Mouse (Mus musculus) telencephalon, adult 2 months (tissue): ENCODE measurements around the gene Ncs1.

Experiments used
- DNase-seq: peaks from one replicate; pipeline ENCODE4 v3.0.0-alpha.2; 2011; ENCODE audit warnings: low read depth, low spot score

Ncs1 gene

GRCm38 (mm10) chr2:31244216-31244615 lies 1.4 kb upstream of the Ncs1 start:
- DNase-seq = no peak

DNA sequence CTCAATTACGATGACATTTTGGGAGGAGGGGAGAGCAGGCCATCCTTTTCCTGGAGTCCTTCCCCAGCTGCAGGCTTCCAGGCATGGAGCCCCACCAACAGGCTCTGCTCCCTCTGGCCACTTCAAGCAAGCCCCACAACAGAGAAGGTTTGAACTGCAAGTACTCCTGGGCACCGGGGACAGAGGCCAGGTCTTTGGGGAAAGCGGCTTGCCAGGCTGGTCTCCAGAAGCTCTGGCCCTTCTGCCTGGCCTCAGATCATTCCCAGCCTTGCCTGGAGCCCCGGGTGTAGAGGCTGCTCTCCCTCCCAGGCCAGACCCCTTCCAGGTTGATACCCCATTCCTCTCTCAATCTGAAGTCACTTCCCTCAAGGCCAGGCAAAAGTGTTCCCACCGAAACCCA lies 572 bp upstream of the Ncs1 start:
- DNase-seq = no peak

GRCm38 (mm10) chr2:31246251-31246971 lies 788 bp downstream of the Ncs1 start:
- no peak for DNase-seq

DNA sequence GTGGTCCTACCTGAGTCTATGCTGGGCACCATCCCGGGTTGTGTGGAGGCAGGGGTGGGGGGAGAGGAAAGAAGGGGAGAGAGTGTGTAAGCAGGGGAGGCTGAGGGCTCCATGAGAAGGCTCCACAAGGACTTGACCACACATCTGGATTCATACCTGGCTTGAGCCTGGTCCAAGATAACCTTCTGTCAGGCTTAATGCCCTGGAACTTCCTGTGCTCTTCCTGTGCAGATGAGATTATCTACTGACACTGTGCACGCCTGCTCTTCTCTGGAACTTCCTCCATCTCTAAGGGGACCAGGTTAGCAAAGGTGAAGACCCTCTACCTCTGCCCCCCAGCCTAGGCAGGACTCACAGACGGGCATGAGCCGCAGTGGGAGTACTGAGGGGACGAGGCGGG lies 3.2 kb downstream of the Ncs1 start:
- no peak for DNase-seq

DNA sequence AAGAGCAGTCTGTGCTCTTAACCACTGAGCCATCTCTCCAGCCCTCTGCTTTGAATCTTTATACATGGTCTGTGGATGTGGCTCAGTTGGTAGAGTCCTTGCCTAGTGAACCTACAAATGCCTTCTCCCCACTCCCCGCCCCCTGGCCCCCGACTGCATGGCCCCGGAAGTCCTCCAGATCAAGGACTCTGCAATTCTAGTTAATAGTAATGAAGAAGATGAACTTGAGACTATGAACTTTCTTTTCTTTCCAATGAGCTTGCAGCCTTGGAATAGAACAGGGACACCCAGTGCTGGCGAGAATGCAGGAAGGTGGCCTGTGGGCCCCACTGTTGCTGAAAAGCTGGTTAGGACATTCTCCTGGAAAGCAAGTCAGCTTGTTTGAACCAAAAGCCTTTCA lies 6.5 kb downstream of the Ncs1 start:
- DNase-seq = no peak

- no peak for DNase-seq
These were observed 7.8 kb downstream of the Ncs1 start for GRCm38 (mm10) chr2:31253463-31253862.

GRCm38 (mm10) chr2:31254806-31255205 lies 9.2 kb downstream of the Ncs1 start:
- DNase-seq = no peak

DNA sequence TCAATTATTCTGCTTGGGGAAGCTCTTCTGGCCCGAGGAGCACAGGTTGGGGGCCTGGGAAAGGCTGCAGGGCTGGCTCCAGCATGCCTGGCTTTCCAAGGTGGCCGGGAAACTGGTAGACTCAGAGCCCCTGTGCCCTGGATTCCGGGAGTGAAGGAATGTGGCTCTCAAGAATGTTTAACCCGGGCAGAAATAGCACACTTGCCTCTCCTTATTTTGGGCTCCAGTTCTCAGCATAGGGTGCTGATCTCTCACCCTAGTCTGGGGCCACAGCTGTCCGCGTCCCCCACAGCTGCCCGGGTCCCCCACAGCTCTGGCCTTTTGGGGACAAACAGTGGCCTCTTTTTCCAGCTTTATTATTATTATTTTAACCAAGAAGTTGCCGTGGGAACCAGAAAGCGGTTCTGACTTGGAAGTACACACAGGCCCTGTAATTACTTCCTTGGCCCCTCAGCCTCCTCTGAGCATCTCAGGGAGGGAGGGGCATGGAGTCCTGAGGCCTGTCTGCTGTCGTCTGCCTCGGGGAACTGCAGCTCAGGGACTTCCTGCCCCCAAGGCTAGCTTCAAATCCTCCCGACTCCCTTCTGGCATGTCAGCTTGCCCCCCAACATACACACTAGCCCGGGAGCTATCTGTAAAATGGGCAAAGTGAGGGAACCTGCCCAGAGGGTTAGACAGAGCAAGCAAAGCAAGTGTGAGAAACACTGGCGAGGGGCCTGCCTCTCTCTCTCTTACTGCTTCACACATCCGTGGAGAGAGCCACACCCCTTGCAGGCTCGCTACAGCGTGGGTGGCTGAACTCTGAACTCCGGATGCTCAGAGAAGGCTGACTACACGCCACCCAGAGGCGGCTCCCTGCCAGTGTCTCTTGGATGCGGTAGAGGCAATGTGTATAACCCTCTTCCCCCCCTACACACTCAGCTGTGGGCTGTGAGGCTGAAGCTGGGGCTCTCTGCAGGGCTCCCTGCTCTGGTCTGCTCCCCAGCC lies 10.6 kb downstream of the Ncs1 start:
- peak; percentile 85 for DNase-seq

DNA sequence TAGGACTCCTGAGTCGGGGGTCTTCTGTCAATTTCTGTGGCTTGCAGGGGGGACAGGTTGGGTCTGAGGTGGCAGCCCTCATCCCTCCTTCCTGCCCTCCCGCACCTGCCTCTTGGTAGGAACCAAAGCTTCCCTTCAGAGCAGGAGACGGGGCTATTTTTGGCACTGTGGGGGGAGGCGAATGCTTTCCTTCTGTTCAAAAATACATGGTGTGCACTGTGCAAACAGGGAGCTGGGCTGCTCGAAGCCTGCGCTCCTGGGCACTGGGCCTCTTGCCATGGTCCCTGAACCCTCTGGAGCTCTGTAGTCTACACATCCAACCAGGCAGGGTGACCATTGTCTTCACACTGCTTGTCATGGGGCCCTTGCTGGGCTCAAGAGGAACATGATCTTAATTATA lies 11.5 kb downstream of the Ncs1 start:
- peak; percentile 85 for DNase-seq

GRCm38 (mm10) chr2:31258609-31259366 lies 13.2 kb downstream of the Ncs1 start:
- peak; percentile 77 for DNase-seq

DNA sequence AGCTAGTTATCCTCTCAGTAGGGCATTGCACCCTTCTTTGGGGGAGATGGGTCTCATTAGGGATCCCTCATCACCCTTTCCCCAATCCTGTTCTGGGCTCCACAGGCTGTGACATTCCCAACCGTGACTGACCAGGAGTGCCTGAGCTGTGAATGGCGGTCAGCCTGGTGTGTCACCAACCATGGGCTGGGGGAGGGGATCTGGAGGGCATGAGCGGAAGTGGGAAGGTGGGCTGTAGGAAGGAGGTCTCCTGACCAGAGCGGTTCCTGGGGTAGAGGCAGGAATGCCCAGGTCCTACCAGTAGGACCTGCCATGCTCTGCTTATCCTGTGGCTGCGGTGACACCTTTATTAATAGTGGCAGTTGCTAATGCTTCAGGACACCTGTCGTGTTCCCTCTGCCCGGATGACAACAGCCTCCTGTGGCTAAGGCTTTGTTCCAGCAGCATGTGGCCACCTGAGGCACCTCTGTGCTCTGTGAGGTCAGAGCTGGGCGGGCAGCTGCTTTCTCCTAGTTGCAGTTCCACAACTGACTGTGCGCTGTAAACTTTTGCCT lies 13.8 kb downstream of the Ncs1 start:
- no peak for DNase-seq

GRCm38 (mm10) chr2:31260549-31260948 lies 14.9 kb downstream of the Ncs1 start:
- no peak for DNase-seq

DNA sequence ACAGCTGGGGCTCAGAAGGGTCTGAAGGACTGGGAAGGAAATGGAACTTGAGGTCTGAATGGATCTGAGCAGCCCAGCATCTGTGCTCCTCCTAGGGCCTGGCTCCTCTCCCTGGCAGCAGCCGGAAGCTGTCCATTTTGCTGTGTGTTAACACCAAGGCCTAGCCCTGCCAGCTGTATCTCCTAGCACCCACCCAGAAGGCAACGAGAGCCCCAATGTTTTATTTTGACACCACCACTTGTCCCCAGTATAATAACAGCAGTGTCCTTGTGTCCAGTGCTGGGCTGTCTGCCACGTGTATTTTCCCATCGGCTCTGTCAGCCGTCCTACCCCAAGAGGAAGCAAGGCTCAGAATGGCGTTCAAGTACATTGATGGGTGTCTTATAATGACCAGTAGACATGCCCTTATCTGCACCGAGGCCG lies 17.4 kb downstream of the Ncs1 start:
- no peak for DNase-seq

GRCm38 (mm10) chr2:31263746-31264378 lies 18.2 kb downstream of the Ncs1 start:
- peak; percentile 67 for DNase-seq

- no peak for DNase-seq
These were observed 21.8 kb downstream of the Ncs1 start for GRCm38 (mm10) chr2:31267447-31267846.

DNA sequence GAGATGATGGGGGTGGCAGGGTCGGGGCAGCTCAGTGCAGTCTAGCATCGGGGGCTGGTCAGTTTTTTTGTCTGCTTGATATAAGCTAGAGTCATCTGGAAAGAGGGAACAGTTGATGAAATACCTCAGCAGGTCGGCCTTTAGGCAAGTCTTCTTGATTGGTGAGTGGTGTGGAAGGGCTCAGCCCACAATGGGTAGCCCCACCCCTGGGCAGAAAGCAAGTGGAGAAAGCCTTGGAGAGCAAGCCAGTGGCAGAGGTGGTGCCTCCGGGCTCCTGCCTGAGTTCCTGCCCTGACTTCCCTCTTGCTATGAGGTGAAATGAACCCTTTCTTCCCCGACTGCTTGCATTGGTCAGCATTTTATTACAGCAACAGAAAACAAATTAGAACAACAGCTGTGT lies 23.0 kb downstream of the Ncs1 start:
- no peak for DNase-seq

DNA sequence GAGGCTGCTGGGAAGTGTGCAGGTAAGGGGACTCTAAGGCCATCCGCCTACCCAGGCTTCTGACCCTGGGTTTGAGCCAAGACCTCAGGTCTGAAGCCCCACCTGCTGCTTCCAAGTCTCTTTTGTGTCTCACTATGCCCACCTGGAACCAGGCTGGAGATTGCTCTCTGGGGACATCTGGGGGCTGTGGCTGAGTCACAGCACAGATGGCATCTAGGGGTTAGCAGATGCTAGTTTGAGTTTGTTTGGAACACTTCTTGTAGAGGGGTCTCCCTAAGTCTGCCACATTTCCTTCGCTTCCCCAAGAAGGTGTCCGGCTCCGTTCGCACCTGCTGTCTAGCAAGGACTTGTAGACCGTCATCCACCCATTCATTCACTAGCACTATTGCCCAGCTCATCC lies 23.6 kb downstream of the Ncs1 start:
- DNase-seq = no peak

- no peak for DNase-seq
These were observed 24.2 kb downstream of the Ncs1 start for GRCm38 (mm10) chr2:31269847-31270246.

DNA sequence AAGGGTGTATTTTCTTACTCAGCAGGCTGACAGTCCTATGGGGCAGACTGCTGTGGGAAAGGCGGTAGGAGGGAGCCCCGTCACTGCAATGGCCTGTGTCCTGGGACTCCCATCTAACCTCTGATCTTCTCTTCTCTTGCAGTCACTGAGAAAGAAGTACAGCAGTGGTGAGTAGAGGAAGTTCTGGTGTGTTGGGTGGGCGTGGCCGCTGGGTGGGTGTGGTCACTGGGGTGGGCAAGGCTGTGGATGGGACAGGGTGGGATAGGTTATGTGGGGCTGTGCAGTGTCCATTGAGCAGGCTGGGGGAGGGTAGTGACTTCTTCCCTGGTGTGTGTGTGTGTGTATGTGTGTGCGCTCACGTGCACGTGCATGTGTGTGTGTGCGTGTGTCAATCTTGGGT lies 24.8 kb downstream of the Ncs1 start:
- no peak for DNase-seq

DNA sequence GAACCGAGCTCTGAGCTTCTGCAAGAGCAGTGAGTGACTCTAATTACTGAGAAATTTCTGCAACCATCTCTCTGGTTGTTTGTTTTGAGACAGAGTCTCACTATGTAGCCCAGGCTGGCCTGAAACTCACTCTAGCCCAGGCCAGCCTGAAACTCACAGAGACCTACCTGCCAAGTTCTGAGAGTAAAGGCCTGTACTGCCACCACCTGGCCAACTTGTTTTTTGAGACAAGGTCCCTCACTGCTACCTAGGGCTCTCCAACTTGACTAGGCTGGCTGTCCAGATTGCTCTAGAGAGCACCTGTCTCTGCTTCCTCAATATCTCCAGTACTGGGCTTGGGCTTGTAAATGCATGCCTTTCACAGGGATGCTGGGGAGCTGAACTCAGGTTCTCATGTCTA lies 25.4 kb downstream of the Ncs1 start:
- no peak for DNase-seq

- no peak for DNase-seq
These were observed 29.4 kb downstream of the Ncs1 start for GRCm38 (mm10) chr2:31274993-31275392.
